Mouse (Mus musculus) spleen, adult 2 months (tissue): ENCODE measurements around the gene Sf3b6.
"Not testable (repeated sequence)": the region's sequence is repeated elsewhere in the genome, so short reads cannot be mapped to it uniquely, and the experiment has no call there.

Source experiments
- CTCF ChIP-seq: fragments of 200-500 bp; IDR thresholded peaks from 2 replicates; pipeline ENCODE4 v1.5.1; 2011; ENCODE audit warnings: mild to moderate bottlenecking, inconsistent platforms; ENCODE audit not compliant: insufficient read depth, insufficient read length, insufficient replicate concordance; ENCODE audit errors: extremely low read depth
- POLR2A ChIP-seq: fragments of 200-500 bp; IDR thresholded peaks from 2 replicates; pipeline ENCODE4 v1.6.1; 2011; ENCODE audit warnings: low read depth, low read length, inconsistent platforms

GRCm38 (mm10) chr12:4788128-4788527 lies 29.2 kb upstream of the Sf3b6 start:
- not testable (repeated sequence) for TF ChIP-seq CTCF, POLR2A
